Mouse (Mus musculus): ENCODE measurements around the gene Clstn2.

The Clstn2 gene

DNA sequence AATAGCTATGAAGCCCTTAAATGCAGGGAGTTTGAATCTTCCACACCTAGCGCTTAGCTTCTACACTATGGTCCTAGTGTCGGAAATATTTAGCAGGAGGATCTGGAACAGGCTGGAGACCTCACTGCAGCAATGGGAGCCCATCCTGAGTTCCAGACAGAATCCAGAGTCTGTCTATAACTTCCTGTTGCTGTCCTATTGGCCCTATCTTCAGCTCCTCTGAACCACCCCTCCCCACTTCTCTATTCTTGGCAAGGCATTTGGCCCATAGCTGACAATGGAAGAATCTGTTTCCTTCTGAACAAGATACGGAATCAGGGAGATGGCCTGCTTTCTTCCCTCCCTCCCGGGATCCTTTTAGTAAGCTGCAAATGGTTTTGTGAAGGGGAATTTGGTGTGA lies 488.6 kb downstream of the Clstn2 start:
- no peak for DNase-seq (ENCODE audit: low spot score)

GRCm38 (mm10) chr9:97541419-97541818 lies 491.6 kb downstream of the Clstn2 start:
- no peak for DNase-seq (ENCODE audit: low spot score)

GRCm38 (mm10) chr9:97538075-97538779 lies 494.8 kb downstream of the Clstn2 start:
- no peak for DNase-seq (ENCODE audit: low spot score)

GRCm38 (mm10) chr9:97534196-97534595 lies 498.8 kb downstream of the Clstn2 start:
- no peak for DNase-seq (ENCODE audit: low spot score)

- no peak for DNase-seq (ENCODE audit: low spot score)
These were observed 499.7 kb downstream of the Clstn2 start for GRCm38 (mm10) chr9:97533306-97533705.

- no peak for DNase-seq (ENCODE audit: low spot score)
These were observed 500.4 kb downstream of the Clstn2 start for GRCm38 (mm10) chr9:97532536-97532935.

- no peak for DNase-seq (ENCODE audit: low spot score)
These were observed 505.1 kb downstream of the Clstn2 start for GRCm38 (mm10) chr9:97527926-97528325.

- no peak for DNase-seq (ENCODE audit: low spot score)
These were observed 505.7 kb downstream of the Clstn2 start for GRCm38 (mm10) chr9:97527276-97527675.

DNA sequence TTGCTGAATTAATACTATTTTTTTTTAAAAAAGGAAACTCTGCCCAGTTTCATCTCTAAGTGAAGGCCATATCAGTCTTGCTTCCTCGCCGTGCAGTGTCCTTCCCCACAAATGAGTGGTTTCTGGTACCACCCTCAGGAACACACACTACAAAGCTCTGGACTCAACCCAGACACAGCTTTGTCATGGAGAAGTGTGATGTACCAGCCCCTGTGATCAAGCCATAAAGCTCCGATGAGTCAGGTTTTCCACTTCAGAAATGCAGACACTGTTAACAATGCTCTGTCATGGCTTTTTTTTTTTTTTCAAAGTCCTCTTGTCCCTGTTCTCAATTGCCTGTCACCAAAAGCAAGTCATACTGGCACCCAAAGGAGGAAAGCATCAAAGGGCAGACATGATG lies 507.4 kb downstream of the Clstn2 start:
- no peak for DNase-seq (ENCODE audit: low spot score)

DNA sequence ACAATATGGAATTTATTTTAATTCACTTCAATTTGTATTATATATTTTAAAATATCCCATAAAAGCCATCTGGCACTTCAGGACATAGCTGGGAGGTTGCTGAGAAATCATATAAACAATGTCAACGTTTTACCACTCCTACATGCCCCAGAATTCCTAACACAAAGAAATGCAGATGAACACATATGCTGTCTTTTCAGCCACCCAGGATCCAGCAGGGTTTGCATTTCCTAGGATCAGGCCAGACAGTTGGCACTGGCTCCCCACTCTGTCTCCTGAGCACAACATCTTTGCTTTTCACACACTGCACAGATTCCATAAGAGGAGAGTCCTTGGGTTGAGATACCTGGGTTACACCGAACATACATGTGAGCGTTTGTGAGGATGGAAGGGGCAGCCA lies 508.1 kb downstream of the Clstn2 start:
- no peak for DNase-seq (ENCODE audit: low spot score)

DNA sequence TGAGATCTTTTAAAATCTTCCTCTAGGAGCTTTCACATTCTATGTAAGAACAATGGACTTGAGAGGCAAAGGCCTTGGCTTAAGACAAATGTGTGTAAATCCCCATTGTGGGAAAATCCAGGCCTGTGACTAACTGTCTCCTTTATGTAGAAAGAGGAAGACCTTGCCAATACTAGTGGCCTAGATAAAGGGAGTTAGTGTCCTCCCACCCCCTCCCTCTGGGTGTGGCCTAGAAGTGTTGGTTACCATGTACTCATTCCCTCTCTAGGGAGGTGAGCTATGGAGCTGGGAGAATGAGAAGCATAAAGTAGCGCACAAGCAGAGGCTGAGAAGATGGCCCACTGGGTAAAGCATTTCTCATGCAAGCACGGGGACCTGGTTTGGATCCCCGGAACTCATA lies 512.2 kb downstream of the Clstn2 start:
- no peak for DNase-seq (ENCODE audit: low spot score)

GRCm38 (mm10) chr9:97517006-97517405 lies 516.0 kb downstream of the Clstn2 start:
- DNase-seq (ENCODE audit: low spot score) = no peak

GRCm38 (mm10) chr9:97514639-97515038 lies 518.3 kb downstream of the Clstn2 start:
- no peak for DNase-seq (ENCODE audit: low spot score)

DNA sequence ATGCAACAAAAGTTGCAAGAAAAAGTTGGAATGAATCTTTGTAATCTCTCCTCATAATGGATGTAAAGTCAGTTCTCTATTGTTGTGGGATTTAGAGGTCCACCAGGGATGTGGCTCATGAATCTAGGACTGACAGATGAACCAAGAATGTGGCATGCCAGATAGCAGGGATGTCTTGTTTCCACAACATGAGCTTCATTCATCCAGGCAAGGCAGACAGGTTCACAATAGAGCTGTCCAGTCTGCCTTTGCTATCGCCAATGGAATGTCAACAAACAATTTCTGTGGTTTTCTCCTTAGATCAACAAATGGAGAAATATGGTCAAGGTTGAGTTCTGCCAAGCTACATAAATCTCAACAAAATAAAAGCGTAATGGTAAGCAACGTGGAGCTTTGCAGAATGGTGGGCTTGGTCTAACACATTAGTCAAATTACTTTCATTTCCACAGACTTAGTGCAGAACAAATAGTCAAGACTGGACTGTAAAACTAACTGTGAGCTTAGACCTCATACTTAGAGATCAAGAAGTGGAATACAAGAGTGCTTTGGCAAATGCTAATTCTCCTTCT lies 520.6 kb downstream of the Clstn2 start:
- DNase-seq (ENCODE audit: low spot score) = no peak

DNA sequence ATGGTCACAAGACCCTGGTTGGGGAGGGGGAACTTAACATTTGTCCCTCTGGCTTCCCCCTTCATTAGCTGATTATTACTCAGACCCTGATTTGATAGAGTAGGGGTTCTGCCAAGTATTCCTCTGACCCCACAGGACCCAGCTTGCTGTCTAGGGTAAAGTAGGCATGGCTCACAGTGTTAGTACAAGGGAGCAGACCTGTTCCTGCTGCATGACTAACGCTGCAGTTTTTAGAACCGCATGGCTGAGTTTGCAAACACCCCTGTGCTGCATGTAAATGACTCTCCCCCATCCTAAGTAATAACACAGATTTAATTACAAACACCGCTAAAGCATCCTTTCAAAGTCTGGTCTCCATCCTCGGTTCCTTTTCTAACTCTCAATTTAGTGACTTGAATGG lies 531.6 kb downstream of the Clstn2 start:
- DNase-seq (ENCODE audit: low spot score) = no peak

DNA sequence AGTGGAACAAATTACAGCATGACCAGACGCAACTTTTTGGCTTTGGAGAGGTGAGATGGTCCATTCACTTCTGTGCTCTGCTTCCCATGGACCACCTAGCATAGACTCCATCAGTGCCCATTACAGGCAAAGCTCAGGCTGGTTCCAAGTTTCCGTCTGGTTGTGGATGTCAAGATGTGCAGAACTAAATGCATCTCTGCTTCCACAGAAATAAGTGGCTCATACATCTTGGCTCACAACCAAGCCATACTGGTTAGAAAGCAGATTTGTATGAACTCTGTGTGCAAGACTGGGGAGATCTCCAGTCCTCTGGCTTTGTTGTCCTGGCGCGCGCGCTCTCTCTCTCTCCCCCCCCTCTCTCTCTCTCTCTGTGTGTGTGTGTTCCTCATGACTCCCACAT lies 537.9 kb downstream of the Clstn2 start:
- no peak for DNase-seq (ENCODE audit: low spot score)

DNA sequence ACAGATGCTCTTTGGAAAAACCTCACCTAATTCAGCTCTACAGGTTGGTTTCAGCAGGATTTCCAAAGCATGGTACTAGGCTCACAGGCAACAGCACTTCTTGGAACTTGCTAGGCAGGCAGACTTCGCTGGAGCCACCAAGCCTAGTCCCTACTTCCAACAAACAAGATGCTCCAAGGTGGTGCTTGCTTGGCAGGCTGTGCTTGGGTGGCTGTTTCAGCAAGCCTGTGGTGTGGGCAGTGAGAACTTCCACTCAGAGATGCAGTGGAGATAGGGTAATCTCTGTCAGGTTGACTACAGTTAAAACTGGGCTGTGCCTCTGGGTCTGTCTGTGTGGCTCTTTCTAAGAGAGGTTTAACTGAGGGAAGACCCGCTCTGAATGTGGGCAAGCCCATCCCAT lies 541.4 kb downstream of the Clstn2 start:
- no peak for DNase-seq (ENCODE audit: low spot score)

GRCm38 (mm10) chr9:97490591-97491176 lies 542.3 kb downstream of the Clstn2 start:
- DNase-seq (ENCODE audit: low spot score) = no peak

- no peak for DNase-seq (ENCODE audit: low spot score)
These were observed 546.2 kb downstream of the Clstn2 start for GRCm38 (mm10) chr9:97486826-97487225.

GRCm38 (mm10) chr9:97481187-97481586 lies 551.8 kb downstream of the Clstn2 start:
- DNase-seq (ENCODE audit: low spot score) = no peak

DNA sequence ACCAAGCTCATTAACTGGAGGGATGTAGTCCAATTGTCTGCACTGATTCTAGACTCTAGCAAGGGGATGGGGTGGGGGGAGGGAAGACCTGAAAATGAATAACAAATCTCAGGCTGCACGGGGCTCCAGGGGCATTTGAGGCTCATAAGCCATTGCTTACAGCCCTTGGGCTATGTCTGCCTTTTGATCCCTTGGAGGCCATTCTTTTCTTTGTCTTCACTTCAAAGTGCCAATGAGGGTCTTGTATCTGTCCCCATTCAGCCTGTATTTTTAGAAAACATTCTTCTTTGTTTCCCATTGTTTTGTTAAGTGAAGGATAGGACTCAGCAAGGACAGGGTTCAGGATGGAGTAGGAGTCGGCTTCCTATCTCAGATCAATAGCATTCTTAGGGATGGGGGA lies 556.0 kb downstream of the Clstn2 start:
- DNase-seq (ENCODE audit: low spot score) = no peak

- no peak for DNase-seq (ENCODE audit: low spot score)
These were observed 556.5 kb downstream of the Clstn2 start for GRCm38 (mm10) chr9:97476456-97476855.

DNA sequence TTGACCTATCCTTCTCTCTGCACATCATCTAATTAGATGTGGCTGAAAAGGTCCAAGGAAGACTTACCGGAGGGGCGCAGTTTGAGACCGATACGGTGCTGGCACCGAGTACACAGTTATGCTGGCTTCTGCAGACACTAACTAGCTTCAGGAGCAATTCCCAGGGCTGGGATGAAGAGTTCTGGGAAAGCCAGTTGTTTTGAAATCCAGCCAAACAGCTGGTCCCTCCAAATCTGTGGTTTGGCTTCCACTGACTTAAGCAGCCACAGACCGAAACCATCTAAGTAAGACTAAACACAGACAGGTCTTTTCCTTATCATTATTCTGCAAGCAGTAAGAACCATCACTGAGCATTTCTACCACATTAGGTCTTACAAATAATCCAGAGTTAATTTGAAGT lies 558.1 kb downstream of the Clstn2 start:
- DNase-seq (ENCODE audit: low spot score) = no peak

Measured in c-Kit-positive CD71-positive TER-119-positive erythroid progenitor cells, embryonic 14.5 days (primary cell).